Mouse (Mus musculus): ENCODE results near the gene Exosc2. TPM values are rescaled to one million over a fixed set of nuclear protein-coding genes. Genes with fewer than 3 reads are reported as not detected.

Exosc2 gene
- polyA plus RNA-seq, 1 experiment from 2014 or later, result 51.2 TPM

GRCm38 (mm10) chr2:31712716-31713115, 42.2 kb downstream of the Exosc2 start:
- H3K4me3 ChIP-seq (replicated peaks), result no peak overlapping the region
- H3K27ac ChIP-seq, result no peak overlapping the region
- 51% methylated on average over 2 of the region's 2 CpGs for WGBS (ENCODE audit: insufficient replicate concordance)
- H3K9me3 ChIP-seq (replicated peaks), result no peaks in the 10 kb centered on the region
- H3K4me2 ChIP-seq, result no peak overlapping the region
- ATAC-seq (ENCODE audit: low read depth), result no peak
- no peaks in the 10 kb centered on the region for H3K27me3 ChIP-seq
- H3K36me3 ChIP-seq, result peaks cover 3% of the 10 kb centered on the region; the same call in 1 of the 2 replicates
- H3K9ac ChIP-seq, result no peak overlapping the region
- DNase-seq, result no peak
- peaks cover 6% of the 10 kb centered on the region; the same call in 1 of the 2 replicates for H3K4me1 ChIP-seq (replicated peaks)

DNA sequence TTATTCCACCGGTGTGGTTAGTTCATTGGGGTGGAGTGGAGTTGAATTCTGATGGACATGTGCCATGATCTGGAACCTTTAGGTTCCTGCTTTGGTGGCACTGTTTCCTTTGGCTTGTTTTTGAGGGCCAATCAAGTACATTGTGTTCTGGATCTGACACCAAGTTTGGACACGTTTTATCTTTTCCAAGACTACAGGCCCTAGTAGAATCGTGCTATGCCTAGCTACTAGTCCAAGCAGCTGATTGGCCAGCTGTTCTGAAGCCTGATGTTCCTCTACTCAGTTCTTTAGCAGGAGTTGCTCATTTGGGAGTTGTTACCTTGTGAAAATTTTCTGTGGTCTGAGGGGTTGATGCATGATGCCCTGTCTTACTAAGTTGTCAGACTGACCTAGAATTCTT, 43.3 kb downstream of the Exosc2 start:
- 68% methylated on average over 3 of the region's 3 CpGs for WGBS (ENCODE audit: insufficient replicate concordance)
- no peaks in the 10 kb centered on the region for H3K27me3 ChIP-seq
- H3K9ac ChIP-seq, result no peak overlapping the region
- H3K4me2 ChIP-seq, result no peak overlapping the region
- H3K36me3 ChIP-seq, result peaks cover 3% of the 10 kb centered on the region; the same call in 1 of the 2 replicates
- no peak overlapping the region for H3K27ac ChIP-seq
- H3K4me3 ChIP-seq (replicated peaks), result no peak overlapping the region
- no peaks in the 10 kb centered on the region for H3K9me3 ChIP-seq (replicated peaks)
- ATAC-seq (ENCODE audit: low read depth) (no peak), DNase-seq (no peak)
- peaks cover 4% of the 10 kb centered on the region for H3K4me1 ChIP-seq (replicated peaks)

DNA sequence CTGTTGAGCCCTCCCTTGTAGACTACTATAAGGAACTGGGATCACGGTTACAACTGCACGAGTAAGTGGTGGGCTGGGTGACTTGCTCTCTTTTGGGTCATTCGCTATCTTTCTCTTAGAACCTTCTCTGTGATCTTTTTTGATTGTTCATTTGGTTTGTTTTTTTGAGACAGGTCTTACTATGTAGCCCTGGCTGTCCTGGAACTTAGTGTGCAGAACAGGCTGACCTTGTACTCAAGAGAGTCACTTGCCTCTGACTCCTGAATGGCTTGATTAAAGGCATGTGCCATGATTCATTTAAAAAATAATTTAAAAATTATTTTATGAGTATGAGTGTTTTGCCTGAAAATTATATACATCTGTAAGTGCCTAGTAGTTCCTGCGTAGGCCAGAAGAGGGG, 44.3 kb downstream of the Exosc2 start:
- 85% methylated on average over 4 of the region's 4 CpGs for WGBS (ENCODE audit: insufficient replicate concordance)
- H3K4me3 ChIP-seq (replicated peaks), result no peak overlapping the region

GRCm38 (mm10) chr2:31715985-31716384, 45.5 kb downstream of the Exosc2 start:
- H3K27ac ChIP-seq, result no peak overlapping the region
- no peaks in the 10 kb centered on the region for H3K9me3 ChIP-seq (replicated peaks)
- ATAC-seq (ENCODE audit: low read depth) (no peak), DNase-seq (no peak)
- no peaks in the 10 kb centered on the region for H3K27me3 ChIP-seq
- no peak overlapping the region for H3K4me3 ChIP-seq (replicated peaks)
- WGBS (ENCODE audit: insufficient replicate concordance), result 82% methylated on average over 7 of the region's 7 CpGs
- no peak overlapping the region for H3K4me2 ChIP-seq
- H3K4me1 ChIP-seq (replicated peaks), result peaks cover 24% of the 10 kb centered on the region
- H3K9ac ChIP-seq, result no peak overlapping the region
- peaks cover 3% of the 10 kb centered on the region; the same call in 1 of the 2 replicates for H3K36me3 ChIP-seq

More for the DNA sequence above, 44.3 kb downstream of the Exosc2 start:
- H3K9ac ChIP-seq, result no peak overlapping the region
- H3K36me3 ChIP-seq, result peaks cover 3% of the 10 kb centered on the region; the same call in 1 of the 2 replicates
- ATAC-seq (ENCODE audit: low read depth), result no peak
- H3K9me3 ChIP-seq (replicated peaks), result no peaks in the 10 kb centered on the region
- no peaks in the 10 kb centered on the region for H3K27me3 ChIP-seq
- no peak overlapping the region for H3K27ac ChIP-seq
- no peak for DNase-seq
- H3K4me1 ChIP-seq (replicated peaks), result peaks cover 13% of the 10 kb centered on the region
- no peak overlapping the region for H3K4me2 ChIP-seq

- H3K4me2 ChIP-seq, result 0 out of 2 replicates have a peak overlapping the region, but pooled peaks have one; percentile 9
- ATAC-seq (ENCODE audit: low read depth), result peak; percentile 56
- DNase-seq, result no peak
- no peaks in the 10 kb centered on the region for H3K9me3 ChIP-seq (replicated peaks)
- H3K4me1 ChIP-seq (replicated peaks), result peaks cover 43% of the 10 kb centered on the region
- H3K4me3 ChIP-seq (replicated peaks), result no peak overlapping the region
- no peaks in the 10 kb centered on the region for H3K36me3 ChIP-seq
- WGBS (ENCODE audit: insufficient replicate concordance), result 63% methylated on average over 6 of the region's 6 CpGs
- H3K27me3 ChIP-seq, result no peaks in the 10 kb centered on the region
- H3K9ac ChIP-seq, result no peak overlapping the region
- H3K27ac ChIP-seq, result peak overlapping the region; percentile 70
Measured at GRCm38 (mm10) chr2:31719202-31719880, 48.8 kb downstream of the Exosc2 start.

GRCm38 (mm10) chr2:31719944-31720343, 49.4 kb downstream of the Exosc2 start:
- Histone ChIP-seq H3K4me3 (replicated peaks) (no peak overlapping the region), H3K9me3 (replicated peaks) (no peaks in the 10 kb centered on the region), H3K27ac (peak overlapping the region; percentile 14), H3K36me3 (no peaks in the 10 kb centered on the region), H3K27me3 (no peaks in the 10 kb centered on the region), H3K9ac (no peak overlapping the region), H3K4me2 (0 out of 2 replicates have a peak overlapping the region, but pooled peaks have one; percentile 9), H3K4me1 (replicated peaks) (peaks cover 49% of the 10 kb centered on the region)
- no peak for DNase-seq
- 74% methylated on average over 2 of the region's 2 CpGs for WGBS (ENCODE audit: insufficient replicate concordance)
- no peak for ATAC-seq (ENCODE audit: low read depth)

DNA sequence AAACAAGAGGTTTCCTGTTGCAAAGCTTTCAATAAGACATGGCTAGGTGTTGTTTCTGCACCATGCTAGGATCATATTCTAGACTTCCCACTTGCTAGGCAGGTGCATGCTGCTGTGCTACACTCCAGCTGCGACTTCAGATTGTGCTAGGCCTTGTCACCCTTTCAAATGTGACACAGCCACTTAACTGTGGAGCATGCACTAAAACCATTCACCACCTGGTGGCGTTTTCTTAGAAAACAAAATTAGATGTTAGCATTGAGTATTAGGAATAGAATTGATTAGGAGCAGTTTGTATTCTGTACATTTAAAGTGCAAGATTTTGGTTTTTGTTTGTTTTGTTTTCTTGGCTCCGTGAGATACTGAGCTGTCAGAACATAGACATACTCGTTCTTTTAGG, 50.3 kb downstream of the Exosc2 start:
- no peaks in the 10 kb centered on the region for H3K9me3 ChIP-seq (replicated peaks)
- 56% methylated on average over 4 of the region's 4 CpGs for WGBS (ENCODE audit: insufficient replicate concordance)
- ATAC-seq (ENCODE audit: low read depth), result no peak
- H3K9ac ChIP-seq, result no peak overlapping the region
- H3K4me3 ChIP-seq (replicated peaks), result no peak overlapping the region
- no peak overlapping the region for H3K27ac ChIP-seq
- H3K4me1 ChIP-seq (replicated peaks), result peaks cover 58% of the 10 kb centered on the region
- no peaks in the 10 kb centered on the region for H3K36me3 ChIP-seq
- no peak for DNase-seq
- H3K27me3 ChIP-seq, result no peaks in the 10 kb centered on the region
- no peak overlapping the region for H3K4me2 ChIP-seq

DNA sequence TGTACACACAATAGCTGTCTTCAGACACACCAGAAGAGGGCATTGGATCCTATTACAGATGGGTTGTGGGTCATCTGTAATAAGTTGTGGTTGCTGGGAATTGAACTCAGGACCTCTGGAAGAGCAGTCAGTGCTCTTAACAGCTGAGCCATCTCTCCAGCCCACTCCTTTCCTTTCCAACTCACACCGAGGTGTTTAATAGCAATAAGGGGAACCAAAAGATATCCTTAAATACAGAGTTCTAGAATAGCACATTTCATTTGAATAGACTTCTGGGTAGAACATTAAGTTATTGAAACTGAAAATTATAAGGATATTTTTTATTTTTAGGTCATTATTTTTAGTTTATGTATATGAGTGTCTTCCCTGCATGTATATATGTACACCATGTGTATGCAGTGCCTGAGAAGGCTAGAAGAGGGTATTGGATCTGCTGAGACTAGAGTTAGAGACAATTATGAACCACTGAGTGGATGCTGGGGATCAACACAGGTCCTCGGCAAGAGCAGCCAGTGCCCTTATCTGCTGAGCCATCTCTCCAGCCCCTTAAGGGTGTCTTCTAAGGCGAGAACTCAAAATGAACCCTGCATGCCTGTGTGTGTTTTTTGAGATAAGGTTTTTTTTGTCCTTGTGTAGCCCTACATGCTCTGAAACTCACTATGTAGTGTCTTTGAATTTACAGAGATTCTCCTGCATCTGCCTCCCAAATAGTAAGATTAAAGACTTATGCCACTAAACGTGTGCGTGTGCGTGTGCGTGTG, 54.4 kb downstream of the Exosc2 start:
- H3K9ac ChIP-seq, result no peak overlapping the region
- H3K36me3 ChIP-seq, result no peaks in the 10 kb centered on the region
- peak; percentile 52 for DNase-seq
- no peak overlapping the region for H3K4me3 ChIP-seq (replicated peaks)
- WGBS (ENCODE audit: insufficient replicate concordance), result 51% methylated on average over 7 of the region's 7 CpGs
- H3K27me3 ChIP-seq, result no peaks in the 10 kb centered on the region
- H3K4me2 ChIP-seq, result peak overlapping the region; percentile 24
- no peaks in the 10 kb centered on the region for H3K9me3 ChIP-seq (replicated peaks)
- ATAC-seq (ENCODE audit: low read depth), result peak; percentile 80
- peaks cover 74% of the 10 kb centered on the region for H3K4me1 ChIP-seq (replicated peaks)
- H3K27ac ChIP-seq, result no peak overlapping the region; the same call in 1 of the 2 replicates

GRCm38 (mm10) chr2:31727576-31728277, 57.2 kb downstream of the Exosc2 start:
- no peak for DNase-seq
- no peak overlapping the region for H3K4me3 ChIP-seq (replicated peaks)
- WGBS (ENCODE audit: insufficient replicate concordance), result 63% methylated on average over 9 of the region's 9 CpGs
- no peaks in the 10 kb centered on the region for H3K9me3 ChIP-seq (replicated peaks)
- H3K27me3 ChIP-seq, result no peaks in the 10 kb centered on the region
- peaks cover 69% of the 10 kb centered on the region for H3K4me1 ChIP-seq (replicated peaks)
- no peak overlapping the region; the same call in 1 of the 2 replicates for H3K27ac ChIP-seq
- no peaks in the 10 kb centered on the region for H3K36me3 ChIP-seq
- ATAC-seq (ENCODE audit: low read depth), result no peak
- H3K9ac ChIP-seq, result no peak overlapping the region
- H3K4me2 ChIP-seq, result no peak overlapping the region

DNA sequence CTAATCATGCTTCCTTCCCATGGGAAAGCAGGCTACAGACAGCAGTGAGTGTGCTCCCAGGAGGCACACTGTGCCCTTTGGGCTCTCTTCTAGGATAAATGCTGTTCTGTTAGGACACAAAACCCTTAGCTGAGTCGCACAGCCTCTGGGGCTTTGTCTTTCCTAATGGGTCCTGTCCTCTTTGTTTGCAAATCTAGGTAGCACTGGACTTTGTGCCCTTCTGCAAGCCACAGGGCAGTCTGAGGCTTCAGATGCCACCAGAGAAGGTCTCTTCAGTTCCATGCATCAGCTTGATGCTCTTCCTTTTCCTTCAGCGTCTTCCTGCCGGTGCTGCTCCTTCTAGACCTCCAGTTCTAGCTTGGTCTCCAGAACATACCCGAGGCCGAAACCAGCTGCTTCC, 60.1 kb downstream of the Exosc2 start:
- no peak overlapping the region; the same call in 1 of the 2 replicates for H3K27ac ChIP-seq
- no peaks in the 10 kb centered on the region for H3K9me3 ChIP-seq (replicated peaks)
- H3K4me3 ChIP-seq (replicated peaks), result no peak overlapping the region
- ATAC-seq (ENCODE audit: low read depth) (peak; percentile 51), DNase-seq (no peak)
- H3K36me3 ChIP-seq, result no peaks in the 10 kb centered on the region
- 55% methylated on average over 5 of the region's 5 CpGs for WGBS (ENCODE audit: insufficient replicate concordance)
- no peak overlapping the region for H3K4me2 ChIP-seq
- H3K27me3 ChIP-seq, result no peaks in the 10 kb centered on the region
- peaks cover 42% of the 10 kb centered on the region for H3K4me1 ChIP-seq (replicated peaks)
- H3K9ac ChIP-seq, result no peak overlapping the region

Data from liver, embryonic 13.5 days (tissue).